Mouse (Mus musculus): ENCODE measurements around the gene Rhebl1. TPM values are rescaled to one million over a fixed set of nuclear protein-coding genes. Genes with fewer than 3 reads are reported as not detected.

Gene Rhebl1
- total RNA-seq, 2 experiments from 2014 or later: 3.4 to 4.8 TPM

DNA sequence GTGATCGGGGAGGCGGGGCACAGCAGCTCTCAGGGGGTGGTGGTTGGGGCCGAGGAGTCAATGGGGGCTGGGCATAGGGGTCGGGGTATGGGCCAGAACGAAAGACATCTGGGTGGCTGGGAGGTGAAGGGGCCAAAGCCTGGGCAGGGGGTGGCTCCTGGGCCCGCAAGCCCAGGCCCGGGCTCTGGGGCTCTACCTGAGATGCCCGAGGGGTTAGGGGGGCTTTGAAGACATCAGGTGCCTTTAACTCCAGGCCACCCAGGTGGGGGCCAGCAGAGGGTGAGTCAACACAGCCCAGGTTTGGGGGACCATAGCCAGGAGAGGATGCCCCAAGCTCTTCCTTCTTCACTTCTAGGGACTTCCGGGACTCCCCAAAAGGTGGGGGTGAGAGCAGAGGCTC, 41.6 kb downstream of the Rhebl1 start:
- ATAC-seq (ENCODE audit: poor library complexity, severe bottlenecking): no peak

DNA sequence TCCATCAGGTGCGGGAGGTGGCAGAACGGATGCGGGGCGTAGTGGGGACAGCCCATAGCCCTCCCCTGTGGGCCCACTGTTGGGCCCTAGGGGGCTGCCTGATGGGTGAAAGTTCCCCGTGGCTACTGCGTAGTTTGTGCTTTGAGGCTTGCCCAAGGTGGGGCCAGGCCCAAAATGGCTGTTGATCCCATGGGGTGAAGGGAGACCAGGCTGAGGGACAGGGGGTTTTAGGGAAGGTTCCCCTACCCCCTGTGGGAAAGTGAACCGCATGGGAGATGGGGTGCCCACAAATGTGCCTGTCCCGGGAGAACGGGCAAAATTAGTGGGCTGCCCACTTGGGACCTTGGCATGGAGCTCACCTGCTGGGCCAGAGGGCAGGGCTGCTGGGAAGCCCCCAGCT, 42.3 kb downstream of the Rhebl1 start:
- ATAC-seq (ENCODE audit: poor library complexity, severe bottlenecking): no peak

DNA sequence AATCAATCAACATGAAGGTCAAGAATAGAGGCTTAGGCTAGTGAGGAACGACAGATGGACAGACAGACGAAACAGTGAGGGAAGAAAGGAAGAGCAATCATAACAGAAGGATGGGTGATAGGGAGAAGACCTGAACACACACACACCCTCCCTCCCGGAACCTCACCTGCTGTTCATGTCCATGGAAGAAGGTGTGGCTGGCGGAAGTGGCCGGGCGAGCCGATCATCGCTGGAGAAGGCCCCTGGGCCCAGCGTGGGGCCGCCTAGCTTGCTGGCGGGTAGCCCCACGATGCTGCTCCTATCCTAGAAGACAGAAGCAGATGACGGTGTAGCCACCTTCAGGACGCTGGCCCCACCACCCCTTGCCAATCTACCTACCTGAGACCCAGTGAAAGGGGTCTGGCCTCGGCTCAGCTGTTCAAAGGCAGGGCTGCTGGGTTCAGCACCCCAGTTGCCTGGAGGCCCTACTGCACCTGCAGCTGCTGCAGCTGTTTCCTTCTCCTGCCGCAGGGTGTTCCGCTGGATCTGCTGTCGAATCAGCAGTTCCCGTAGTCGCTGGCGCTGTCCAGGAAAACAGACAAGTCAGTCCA, 43.0 kb downstream of the Rhebl1 start:
- ATAC-seq (ENCODE audit: poor library complexity, severe bottlenecking): no peak

DNA sequence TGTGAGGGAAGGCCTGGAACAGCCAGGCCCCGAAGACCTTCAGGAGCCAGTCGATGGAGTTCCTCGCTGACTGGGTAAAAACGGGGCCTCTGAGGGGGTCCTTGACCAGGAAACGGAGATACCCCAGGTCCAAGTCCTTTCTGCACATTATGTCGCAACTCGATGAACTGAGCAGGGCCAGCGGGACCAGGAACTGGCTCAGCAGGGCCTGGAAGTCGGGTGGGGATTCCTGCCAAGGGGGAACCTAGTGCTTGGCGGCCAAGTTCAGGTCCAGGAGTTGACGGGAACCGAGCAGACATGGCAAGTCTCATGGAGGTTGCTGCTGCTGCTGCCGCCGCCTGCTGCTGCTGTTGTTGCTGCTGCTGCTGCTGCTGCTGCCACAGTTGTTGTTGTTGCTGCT, 43.7 kb downstream of the Rhebl1 start:
- ATAC-seq (ENCODE audit: poor library complexity, severe bottlenecking): no peak

DNA sequence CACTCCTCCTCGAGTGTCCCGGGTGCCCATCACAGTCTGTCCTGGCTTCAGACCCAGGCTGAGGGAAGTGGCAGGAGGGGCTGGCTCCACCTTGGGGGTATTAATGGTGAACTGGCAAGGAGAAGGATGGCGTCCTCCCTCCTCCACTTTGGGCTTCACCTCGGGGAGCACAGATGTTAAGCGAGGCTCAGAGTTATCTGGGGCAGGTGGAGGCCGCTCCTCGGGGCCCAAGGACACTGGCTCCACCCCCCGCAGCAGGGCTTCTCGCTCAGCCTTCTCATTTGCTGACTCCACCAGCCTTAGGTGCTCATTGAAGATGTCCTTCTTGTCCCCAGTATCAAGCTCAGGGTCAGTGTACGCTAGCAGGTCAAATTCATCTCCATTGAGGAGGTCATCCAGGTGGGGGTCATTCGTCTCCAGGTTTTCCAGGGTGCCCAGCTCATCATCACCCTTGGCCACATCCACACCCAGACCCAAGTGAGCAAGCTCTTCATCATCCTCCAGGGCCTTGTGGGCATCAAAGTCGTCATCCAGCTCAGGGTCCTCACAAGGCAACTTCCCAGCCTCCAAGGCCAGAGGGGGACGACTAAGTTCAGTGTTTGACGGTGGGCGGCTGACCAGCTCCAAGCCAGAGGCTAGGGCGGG, 44.3 kb downstream of the Rhebl1 start:
- ATAC-seq (ENCODE audit: poor library complexity, severe bottlenecking): no peak

DNA sequence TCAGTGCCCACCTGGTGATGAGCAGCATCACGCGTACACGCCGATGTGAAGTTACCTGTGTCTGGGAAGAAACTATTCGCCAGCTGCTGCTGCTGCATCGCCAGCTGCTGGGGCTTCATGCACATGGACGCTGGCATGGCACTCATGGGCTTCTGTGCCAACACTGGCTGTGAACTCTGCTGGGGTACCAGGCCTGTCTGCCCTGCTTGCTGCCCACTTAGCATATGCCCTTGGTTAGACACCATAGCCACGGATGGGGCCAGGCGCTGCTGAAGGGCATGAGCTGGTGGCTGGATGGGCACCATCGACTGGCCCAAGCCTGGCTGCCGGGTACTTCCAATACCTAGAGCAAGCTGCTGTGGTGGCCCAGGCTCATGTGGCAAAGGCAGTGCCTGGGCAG, 45.2 kb downstream of the Rhebl1 start:
- no peak for ATAC-seq (ENCODE audit: poor library complexity, severe bottlenecking)

DNA sequence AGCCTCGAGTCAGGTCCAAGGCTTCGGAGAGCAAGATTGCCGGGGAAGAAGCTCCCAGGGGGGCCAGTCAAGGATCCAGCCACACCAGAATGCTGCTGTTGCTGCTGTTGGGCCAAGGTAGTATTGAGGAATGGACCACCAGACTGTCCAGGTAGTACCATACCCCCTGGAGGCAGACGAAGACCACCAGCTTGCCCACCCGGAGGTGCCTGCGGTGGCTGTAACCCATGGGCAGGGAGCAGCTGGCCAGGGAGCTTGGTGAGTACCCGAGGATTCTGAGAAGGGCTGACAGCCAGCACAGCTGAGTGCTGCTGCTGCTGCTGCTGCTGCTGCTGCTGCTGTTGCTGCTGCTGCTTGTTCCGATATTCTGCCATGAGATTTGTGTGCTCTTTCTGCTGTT, 48.2 kb downstream of the Rhebl1 start:
- ATAC-seq (ENCODE audit: poor library complexity, severe bottlenecking): no peak

DNA sequence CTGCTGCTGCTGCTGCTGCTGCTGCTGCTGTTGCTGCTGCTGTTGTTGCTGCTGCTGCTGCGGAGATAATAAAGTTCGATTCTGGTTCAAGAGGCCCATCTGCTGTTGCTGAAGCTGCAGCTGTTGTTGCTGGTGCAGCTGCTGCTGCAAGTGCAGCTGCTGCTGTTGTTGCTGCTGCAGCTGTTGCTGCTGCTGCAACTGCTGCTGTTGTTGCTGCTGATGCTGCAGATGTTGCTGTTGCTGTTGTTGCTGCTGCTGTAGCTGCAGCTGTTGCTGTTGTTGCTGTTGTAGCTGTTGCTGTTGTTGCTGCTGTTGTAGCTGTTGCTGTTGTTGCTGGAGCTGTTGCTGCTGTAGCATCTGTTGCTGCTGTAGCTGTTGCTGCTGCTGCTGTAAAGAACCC, 49.2 kb downstream of the Rhebl1 start:
- ATAC-seq (ENCODE audit: poor library complexity, severe bottlenecking): no peak

DNA sequence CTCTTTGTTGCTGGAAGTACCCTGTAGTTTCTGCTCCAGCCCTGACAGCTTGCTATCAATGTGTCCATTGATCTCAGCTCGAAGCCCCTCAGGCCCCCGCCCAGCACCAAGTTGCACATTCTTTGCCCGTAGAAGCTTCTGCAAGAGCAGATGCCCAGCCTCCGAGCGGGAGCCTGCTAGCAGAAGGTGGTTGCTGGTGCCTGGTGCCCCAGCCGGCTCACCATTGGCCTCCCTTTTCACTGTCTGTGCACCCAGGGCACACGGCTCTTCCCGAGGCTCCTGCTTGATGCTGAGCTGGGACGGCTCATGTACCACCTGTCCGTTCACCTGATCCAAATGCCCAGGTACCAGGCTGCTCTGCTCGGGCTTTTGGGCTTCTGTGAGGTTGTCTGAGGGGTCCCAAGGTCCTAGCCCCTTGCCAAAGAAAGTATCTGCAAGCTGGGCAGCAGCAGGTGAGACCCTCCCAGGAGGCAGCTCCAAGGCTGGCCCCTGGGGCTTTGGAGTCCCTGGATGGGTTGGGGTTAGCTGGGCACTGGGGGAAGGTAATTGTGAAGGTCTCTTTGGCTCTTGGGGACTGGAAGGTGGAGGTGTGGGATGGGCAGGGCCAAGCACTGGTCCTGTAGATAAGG, 50.6 kb downstream of the Rhebl1 start:
- ATAC-seq (ENCODE audit: poor library complexity, severe bottlenecking): no peak

DNA sequence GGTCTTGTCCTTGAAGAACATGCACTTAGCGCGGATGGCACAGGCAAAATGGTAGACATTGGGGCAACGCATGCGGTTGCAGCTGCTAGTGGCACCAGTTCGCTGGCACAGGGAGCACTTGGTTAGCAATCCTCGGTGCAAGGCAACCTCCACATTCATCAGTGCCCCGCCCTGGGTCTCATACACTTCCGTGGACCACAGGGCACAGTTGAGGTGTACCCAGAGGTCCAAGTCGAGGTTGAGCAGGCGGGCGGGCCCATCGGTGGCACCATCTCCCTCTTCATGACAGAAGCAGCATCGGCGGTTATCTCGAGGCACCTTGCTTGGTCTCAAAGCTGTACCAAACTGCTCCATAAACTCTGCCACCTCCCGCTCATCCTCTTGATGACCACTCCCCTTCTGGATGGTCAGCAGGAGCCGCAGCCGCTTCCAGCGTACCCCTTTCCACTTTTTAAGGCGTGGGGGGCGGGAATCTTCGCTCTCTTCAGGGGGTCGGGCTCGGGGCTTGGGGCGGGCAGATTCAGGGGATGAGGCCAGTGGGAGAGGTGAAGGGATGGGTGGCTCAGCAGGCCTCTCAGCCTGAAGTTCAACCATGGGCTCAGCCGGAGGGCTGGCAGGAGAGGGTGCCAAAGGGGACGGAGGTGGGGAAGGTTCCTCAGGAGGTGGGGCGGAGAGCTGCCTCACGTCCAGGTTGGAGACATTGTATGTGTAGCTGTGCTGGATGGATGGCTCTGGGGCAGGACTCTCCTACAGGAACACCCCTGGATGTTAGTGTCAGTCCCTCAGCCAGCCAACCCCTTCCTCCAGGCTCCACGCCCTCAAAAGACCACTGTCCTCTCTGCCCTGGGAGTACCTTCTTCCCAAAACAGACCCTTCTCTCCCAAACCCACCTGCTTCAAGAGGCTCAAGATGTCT, 54.4 kb downstream of the Rhebl1 start:
- ATAC-seq (ENCODE audit: poor library complexity, severe bottlenecking): no peak

DNA sequence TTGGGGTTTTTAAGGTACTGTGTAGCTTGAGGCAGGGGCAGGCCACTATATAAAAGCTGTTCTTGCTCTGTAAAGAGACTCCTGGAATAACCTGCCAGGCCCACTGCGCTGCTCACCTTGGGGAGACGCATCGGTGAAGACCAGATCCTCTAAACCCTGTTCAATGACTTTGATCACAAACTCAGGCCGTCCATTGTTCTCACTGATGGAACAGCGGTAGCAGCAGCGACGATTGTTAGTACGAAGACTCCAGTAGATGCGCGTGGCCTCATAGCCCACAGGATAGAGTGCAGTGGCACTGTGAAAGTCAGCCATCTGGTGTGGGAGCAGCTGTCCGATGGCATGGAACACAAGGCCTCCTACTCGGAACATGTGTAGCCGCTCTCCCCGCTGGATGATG, 55.2 kb downstream of the Rhebl1 start:
- no peak for ATAC-seq (ENCODE audit: poor library complexity, severe bottlenecking)

DNA sequence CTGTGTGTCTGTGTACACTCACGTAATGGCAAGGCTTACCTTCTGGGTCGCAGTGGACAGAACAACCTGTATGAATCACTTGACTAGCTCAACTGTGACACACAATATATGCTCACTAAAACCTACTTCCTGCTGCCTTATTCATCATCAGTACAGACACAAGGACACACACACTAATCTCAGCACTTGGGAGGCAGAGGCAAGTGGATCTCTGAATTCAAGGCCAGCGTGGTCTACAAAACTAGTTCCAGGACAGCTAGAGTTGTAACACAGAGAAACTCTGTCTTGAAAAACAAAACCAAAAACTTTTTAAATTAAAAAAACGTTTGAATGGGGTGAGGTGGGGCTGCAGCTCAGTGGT, 56.6 kb downstream of the Rhebl1 start:
- ATAC-seq (ENCODE audit: poor library complexity, severe bottlenecking): no peak

DNA sequence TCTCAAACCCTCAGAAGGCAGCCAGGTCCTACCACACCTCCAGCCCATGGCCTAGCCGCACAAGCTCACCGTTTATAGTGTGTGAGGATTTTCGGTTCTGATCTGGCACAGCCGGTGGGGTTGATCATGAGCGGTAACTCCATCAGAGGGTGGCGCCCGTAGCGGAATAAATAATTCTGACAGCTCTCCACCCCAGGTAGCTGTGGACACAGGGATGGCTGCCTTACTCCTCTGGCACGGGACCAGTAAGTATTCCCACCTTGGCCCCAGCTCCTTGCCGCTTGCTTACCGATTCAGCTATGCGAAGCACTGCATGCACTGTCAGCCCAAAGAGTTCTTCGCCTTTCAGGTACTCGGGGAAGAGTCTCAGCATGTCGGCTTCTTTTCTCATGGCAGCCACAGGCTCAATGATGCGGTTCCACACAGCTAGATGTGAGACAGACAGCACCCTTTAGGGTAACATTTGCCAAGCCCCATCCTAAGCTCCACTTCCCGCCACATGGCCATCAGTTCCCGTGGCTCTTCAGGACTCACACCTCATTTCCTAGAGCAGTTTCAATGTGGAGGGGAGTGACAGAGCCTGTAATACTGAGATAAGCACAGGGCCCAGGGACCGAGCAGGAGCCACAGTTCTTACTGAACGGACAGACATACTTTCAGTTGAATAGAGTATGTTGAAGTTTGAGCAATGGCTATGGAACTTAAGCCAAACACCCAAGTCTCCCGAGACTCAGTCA, 57.2 kb downstream of the Rhebl1 start:
- ATAC-seq (ENCODE audit: poor library complexity, severe bottlenecking): no peak

DNA sequence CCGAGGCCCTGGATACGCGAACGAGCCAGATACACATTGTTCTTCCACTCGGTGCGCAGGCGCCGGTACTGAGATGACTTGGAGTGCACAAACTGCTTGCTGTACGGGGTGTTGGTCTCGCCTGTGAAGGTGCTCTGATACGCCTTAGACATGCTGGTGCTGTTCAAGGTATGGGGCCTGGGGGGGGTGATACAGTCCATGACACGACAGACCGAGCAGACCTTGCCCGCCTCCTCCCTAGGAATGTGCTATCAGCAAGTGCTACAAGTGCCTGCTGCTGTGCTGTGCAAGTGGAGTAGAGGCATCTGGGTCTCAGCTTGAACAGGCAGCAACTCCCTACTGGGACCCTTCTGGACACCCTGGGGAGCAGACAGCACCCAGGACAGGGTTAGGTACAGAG, 59.0 kb downstream of the Rhebl1 start:
- no peak for ATAC-seq (ENCODE audit: poor library complexity, severe bottlenecking)

DNA sequence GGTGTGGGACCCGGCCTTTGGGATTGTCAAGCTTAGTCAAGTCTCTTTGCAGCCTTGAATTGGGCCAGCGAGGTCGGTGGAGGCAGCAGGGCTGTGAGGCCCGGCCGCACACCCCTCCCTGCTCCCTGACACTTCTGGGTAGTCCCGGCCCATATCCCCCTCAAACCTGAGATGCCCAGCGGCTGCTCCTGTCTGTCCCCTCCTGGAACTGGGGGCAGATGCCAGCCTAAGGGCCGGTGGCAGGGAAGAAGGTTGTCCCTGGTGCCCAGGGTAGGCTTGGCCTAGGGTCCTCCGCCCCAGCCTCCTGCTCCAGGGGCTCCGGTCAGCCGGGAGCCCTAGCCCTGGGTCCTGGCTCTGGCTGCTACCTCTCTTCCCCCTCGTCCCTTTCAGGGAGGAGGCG, 60.3 kb downstream of the Rhebl1 start:
- no peak for ATAC-seq (ENCODE audit: poor library complexity, severe bottlenecking)

DNA sequence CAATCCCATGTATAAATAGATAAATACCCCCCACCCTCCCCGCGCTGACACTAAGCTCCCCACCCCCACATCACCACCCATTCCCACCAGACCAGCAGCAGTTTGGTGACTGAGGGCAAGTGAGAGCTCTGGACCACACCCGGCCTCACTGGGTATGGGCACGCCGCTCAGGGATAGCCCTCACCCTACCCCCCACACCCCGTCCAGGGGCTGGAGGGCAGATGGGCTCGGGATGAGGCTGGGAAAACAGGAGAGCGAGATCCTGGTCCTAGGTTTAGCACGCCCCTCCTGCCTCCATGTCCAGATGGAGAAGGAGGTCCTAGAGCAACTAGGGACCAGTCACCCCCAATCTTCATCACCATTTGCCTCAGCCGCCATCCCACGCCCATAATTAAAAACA, 61.1 kb downstream of the Rhebl1 start:
- ATAC-seq (ENCODE audit: poor library complexity, severe bottlenecking): no peak

DNA sequence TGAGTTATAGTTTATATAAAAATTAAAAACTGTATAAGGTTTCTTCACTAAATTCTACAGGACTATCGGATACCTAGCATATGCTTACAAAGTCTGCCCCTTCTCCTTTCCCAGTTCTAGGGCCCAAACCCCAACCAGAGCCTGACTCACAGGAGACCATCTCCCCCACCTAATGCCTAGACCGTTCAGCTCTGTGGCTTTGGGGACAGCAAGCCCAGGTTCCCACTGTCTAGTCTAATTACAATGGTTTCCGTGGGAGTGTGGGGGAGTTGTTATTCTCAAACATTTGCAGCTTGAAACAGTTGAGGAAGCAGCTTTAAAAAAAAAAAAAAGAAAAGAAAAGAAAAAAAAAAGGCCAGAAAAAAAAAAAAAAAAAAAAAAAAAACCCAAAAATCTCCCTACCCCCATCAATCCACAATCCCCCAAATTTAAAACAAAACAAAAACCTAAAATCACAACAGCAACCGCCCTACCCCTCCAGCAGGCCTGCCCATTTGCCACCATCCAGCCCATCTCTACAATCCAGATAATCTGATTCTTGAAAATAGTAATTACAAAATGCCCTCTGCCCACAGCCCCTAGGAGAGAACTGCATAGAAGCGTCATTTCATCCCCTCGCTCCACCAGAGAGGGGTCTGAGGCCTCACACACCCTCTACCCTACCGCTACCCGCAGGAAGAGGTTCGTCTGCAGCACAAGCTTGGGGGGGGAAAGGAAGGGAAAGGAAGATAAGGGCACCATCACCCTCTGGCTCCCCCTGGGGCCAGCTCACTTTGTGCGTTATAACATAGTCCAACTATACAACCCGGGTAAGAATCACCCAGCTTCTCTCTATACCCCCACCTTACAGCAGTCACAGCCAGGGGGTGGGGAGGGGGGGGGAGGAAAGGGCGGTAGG, 61.9 kb downstream of the Rhebl1 start:
- peak; percentile 31 for ATAC-seq (ENCODE audit: poor library complexity, severe bottlenecking)

DNA sequence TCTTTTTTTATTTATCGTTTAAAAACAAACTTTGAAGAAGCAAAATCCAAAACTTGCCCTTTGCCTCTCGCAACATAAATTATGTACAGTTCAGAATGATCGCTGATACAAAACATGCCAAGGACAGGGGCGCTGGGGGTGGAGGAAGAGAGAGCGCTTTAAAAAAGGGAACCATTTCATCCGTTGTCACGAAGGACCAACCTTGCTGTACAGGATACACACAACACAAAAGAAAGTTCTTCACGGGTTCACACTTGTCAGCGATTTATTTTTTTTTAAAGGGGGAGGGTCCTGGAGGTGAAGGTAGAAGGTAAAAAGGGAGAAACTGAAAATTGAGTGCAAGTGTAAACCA, 62.7 kb downstream of the Rhebl1 start:
- ATAC-seq (ENCODE audit: poor library complexity, severe bottlenecking): peak; percentile 62

DNA sequence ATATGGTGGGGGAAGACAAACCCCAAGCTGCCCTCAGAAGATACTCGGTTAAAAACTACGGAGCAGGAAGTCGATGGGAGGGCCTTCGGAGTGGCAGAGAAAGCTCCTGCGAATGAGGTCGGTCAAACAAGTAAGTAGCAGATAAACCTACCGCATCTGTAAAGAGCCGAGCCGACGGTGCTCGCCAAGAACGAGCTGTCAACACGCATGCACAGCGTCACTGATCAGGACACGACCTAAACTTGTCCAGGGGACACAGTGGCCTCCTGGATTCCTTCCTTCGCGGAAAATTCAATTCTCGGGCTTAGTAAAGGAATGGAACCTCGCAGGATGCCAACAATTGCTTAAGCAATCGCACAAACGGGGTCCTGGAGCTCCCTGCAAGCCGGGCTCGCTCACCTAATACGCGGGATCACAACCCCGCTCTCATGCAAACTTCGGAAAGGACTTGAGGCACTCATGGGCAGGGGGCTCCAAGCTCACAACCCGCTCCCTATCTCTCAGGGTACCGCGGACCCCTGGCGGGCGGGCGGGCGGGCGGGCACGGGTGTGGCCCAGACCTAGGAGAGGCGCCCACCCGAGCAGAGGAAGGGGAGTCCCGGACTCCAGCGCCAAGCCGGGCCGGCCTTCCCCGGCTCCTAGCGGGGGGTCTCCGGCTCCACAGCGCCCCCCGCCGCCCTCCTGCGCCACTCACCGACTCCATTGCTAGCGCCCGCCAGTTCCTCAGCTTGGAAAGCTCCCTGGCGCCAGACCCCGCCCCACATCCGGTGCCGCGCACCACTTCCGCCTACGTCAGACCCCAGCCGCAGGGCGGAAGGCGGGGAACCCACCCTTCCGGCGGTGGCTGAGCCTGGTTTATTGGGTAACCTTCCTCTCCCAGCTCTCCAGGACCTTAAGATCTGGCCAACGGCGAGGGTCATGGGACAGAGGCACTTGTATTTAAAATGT, 63.3 kb downstream of the Rhebl1 start, which contains the start of gene Prkag1:
Gene Prkag1, minus strand, starts transcription at position 786 of the 948 bp plus-strand sequence.
- peak; percentile 91 for ATAC-seq (ENCODE audit: poor library complexity, severe bottlenecking)
